Mouse (Mus musculus) stomach, postnatal 0 days (tissue): Measurements from ENCODE around the gene Ptcra.

Source experiments
- CTCF ChIP-seq: IDR thresholded peaks from 2 replicates; pipeline ENCODE4 v1.5.1; 2016; ENCODE audit warnings: antibody characterized with exemption, low read depth, mild to moderate bottlenecking, moderate library complexity
- EP300 ChIP-seq: optimal IDR thresholded peaks from 2 replicates; pipeline ENCODE3; 2016; ENCODE audit warnings: antibody characterized with exemption

- TF ChIP-seq CTCF (no peak), EP300 (no peak)
Observed at GRCm38 (mm10) chr17:46706375-46707089, 57.0 kb downstream of the Ptcra start.
